In genomic region chr2:69895502-69896223, GRCm38 (mm10) we compare ENCODE assay signal across 9 mouse cellular contexts. TPM values are rescaled to one million over a fixed set of nuclear protein-coding genes. Genes with fewer than 3 reads are reported as not detected.
DNase-seq lines count a peak whose midpoint lies in the region; ATAC-seq and TF ChIP-seq lines count a peak whose summit lies in the region.
"Had no signal": no experiment of that assay in that cellular context is flagged by ENCODE, and none has a peak within 500 bp of the region (broad histone marks: within the 10 kb centered on the region; RNA-seq: fewer than 3 reads in every experiment).

No protein-coding gene starts in this region.

- no peak for ATAC-seq in lung, postnatal 0 days
- no peak for ATAC-seq in forebrain, embryonic 16.5 days

- no peaks in the 10 kb centered on the region for H3K27me3 ChIP-seq in lung, postnatal 0 days (replicated peaks; ENCODE audit: insufficient read depth, low read length)
- H3K27me3 ChIP-seq in forebrain, embryonic 16.5 days (replicated peaks; ENCODE audit: control insufficient read depth, insufficient read depth, low read length), result no peaks in the 10 kb centered on the region
- H3K27me3 ChIP-seq: megakaryocyte, embryonic 14.5 days had no signal

- DNase-seq in cerebellum, adult 11-12 months, result peak; percentile 14
- no peak for DNase-seq in cerebellum, postnatal 4 days (ENCODE audit: low spot score in 2 of 2)
- no peak for DNase-seq in lung, postnatal 0 days (ENCODE audit: low spot score)
- DNase-seq in lung, postnatal 14 days, result no peak
- peak; percentile 38 for DNase-seq in T-cell, adult 2 months (ENCODE audit: low spot score)
- peak; percentile 23 to 36 for DNase-seq in natural killer cell, adult 2 months (ENCODE audit: low spot score in 2 of 2)
- DNase-seq in right cerebral cortex, postnatal 14 days, result no peak

- no peaks in the 10 kb centered on the region for H3K4me1 ChIP-seq in lung, postnatal 0 days (ENCODE audit: insufficient read depth, low read depth, low read length)
- H3K4me1 ChIP-seq in forebrain, embryonic 16.5 days (replicated peaks; ENCODE audit: control insufficient read depth, insufficient read depth, low read length), result peaks cover 16% of the 10 kb centered on the region

- TF ChIP-seq CTCF in lung, postnatal 0 days (IDR thresholded peaks at IDR 0.05), result peak; percentile 58

- no peak for TF ChIP-seq EP300 in lung, postnatal 0 days (IDR thresholded peaks at IDR 0.05)

- H3K27ac ChIP-seq in lung, postnatal 0 days (ENCODE audit: low read length), result no peak overlapping the region
- no peak overlapping the region for H3K27ac ChIP-seq in forebrain, embryonic 16.5 days (ENCODE audit: low read length)

- no peak overlapping the region for H3K4me2 ChIP-seq in lung, postnatal 0 days (replicated peaks; ENCODE audit: low read depth, low read length)
- no peak overlapping the region for H3K4me2 ChIP-seq in forebrain, embryonic 16.5 days (ENCODE audit: low read length)

- no peak overlapping the region for H3K9ac ChIP-seq in lung, postnatal 0 days (replicated peaks; ENCODE audit: low read depth)
- H3K9ac ChIP-seq in forebrain, embryonic 16.5 days (replicated peaks; ENCODE audit: low read depth, low read length), result no peak overlapping the region

- H3K36me3 ChIP-seq in lung, postnatal 0 days (ENCODE audit: insufficient read depth, low read length), result no peaks in the 10 kb centered on the region
- H3K36me3 ChIP-seq in forebrain, embryonic 16.5 days (ENCODE audit: control insufficient read depth, insufficient read depth), result no peaks in the 10 kb centered on the region

- no peaks in the 10 kb centered on the region for H3K9me3 ChIP-seq in lung, postnatal 0 days (ENCODE audit: low read length)
- H3K9me3 ChIP-seq in forebrain, embryonic 16.5 days (ENCODE audit: control insufficient read depth, low read length), result no peaks in the 10 kb centered on the region
- H3K9me3 ChIP-seq: megakaryocyte, embryonic 14.5 days had no signal

- 60% methylated on average over 14 of the region's 14 CpGs for WGBS in lung, postnatal 0 days
- WGBS in forebrain, embryonic 16.5 days, result 64% methylated on average over 14 of the region's 14 CpGs

- no peak overlapping the region for H3K4me3 ChIP-seq in lung, postnatal 0 days (ENCODE audit: low read depth, low read length)
- H3K4me3 ChIP-seq in forebrain, embryonic 16.5 days (replicated peaks; ENCODE audit: low read length), result no peak overlapping the region
- H3K4me3 ChIP-seq: megakaryocyte, embryonic 14.5 days had no signal

RNA-seq across cellular contexts. Expression of gene Ubr3, which starts 1.4 kb away (rescaled TPM):
- polyA plus RNA-seq in lung, postnatal 0 days (2015; fragmentation: Nextera tagmentation; extraction: Ambion mirVana), result 9.9 and 10.4 TPM in 2 replicates
- polyA plus RNA-seq in forebrain, embryonic 16.5 days (2015; fragmentation: Nextera tagmentation; extraction: Ambion mirVana), result 15.6 and 18.2 TPM in 2 replicates

RNA-seq across cellular contexts. Expression of gene Mettl5, which starts 10.2 kb away (rescaled TPM):
- polyA plus RNA-seq in lung, postnatal 0 days (2015; fragmentation: Nextera tagmentation; extraction: Ambion mirVana), result 24.1 and 25.6 TPM in 2 replicates
- polyA plus RNA-seq in forebrain, embryonic 16.5 days (2015; fragmentation: Nextera tagmentation; extraction: Ambion mirVana), result 25.2 and 27.7 TPM in 2 replicates

RNA-seq across cellular contexts. Expression of gene Ssb, which starts 34.3 kb away (rescaled TPM):
- polyA plus RNA-seq in lung, postnatal 0 days (2015; fragmentation: Nextera tagmentation; extraction: Ambion mirVana), result 185 and 187 TPM in 2 replicates
- 265 and 292 TPM in 2 replicates for polyA plus RNA-seq in forebrain, embryonic 16.5 days (2015; fragmentation: Nextera tagmentation; extraction: Ambion mirVana)

Comparison
In these comparisons a context has a peak if more than half of its experiments do, and no peak if none do; other contexts are left out.
1. DNase-seq: peak in cerebellum, adult 11-12 months (single experiment), T-cell, adult 2 months (single experiment) and natural killer cell, adult 2 months (2 of 2); none in cerebellum, postnatal 4 days (0 of 2), lung, postnatal 0 days (single experiment), lung, postnatal 14 days (single experiment) and right cerebral cortex, postnatal 14 days (single experiment).